9 mouse cellular contexts compared by ENCODE assay signal in genomic region chr15:9435534-9436180, GRCm38 (mm10). TPM values are rescaled to one million over a fixed set of nuclear protein-coding genes. Genes with fewer than 3 reads are reported as not detected.
DNase-seq lines count a peak whose midpoint lies in the region; ATAC-seq lines count a peak whose summit lies in the region.
"Had no signal": no experiment of that assay in that cellular context is flagged by ENCODE, and none has a peak within 500 bp of the region (broad histone marks: within the 10 kb centered on the region; RNA-seq: fewer than 3 reads in every experiment).

Gene Capsl (plus strand): TSS chr15:9436028.

- WGBS in kidney, embryonic 14.5 days: 52% methylated on average over 12 of the region's 12 CpGs
- 39% methylated on average over 12 of the region's 12 CpGs for WGBS in embryonic facial prominence, embryonic 15.5 days

- H3K9ac ChIP-seq in kidney, embryonic 14.5 days (ENCODE audit: low read depth, low read length): no peak within 1 kb of the TSS
- no peak within 1 kb of the TSS for H3K9ac ChIP-seq in embryonic facial prominence, embryonic 15.5 days

- no peak within 1 kb of the TSS for H3K4me3 ChIP-seq in kidney, embryonic 14.5 days (ENCODE audit: low read length)
- H3K4me3 ChIP-seq in embryonic facial prominence, embryonic 15.5 days (replicated peaks): peak within 1 kb of the TSS; percentile 8; the same call in 1 of the 2 replicates

- H3K36me3 ChIP-seq in kidney, embryonic 14.5 days (ENCODE audit: control insufficient read depth, insufficient read depth, low read length): no peaks in the 10 kb centered on the region
- H3K36me3 ChIP-seq in embryonic facial prominence, embryonic 15.5 days: no peaks in the 10 kb centered on the region

- ATAC-seq in kidney, embryonic 14.5 days (ENCODE audit: low FRiP score, low TSS enrichment): no peak
- peak; percentile 69; the same call in 1 of the 2 replicates for ATAC-seq in embryonic facial prominence, embryonic 15.5 days (ENCODE audit: insufficient number of reproducible peaks, low FRiP score, low TSS enrichment, low read depth)
- ATAC-seq in inflammation-experienced regulatory T-cells, adult 6 months: peak; percentile 94

- no peak within 1 kb of the TSS for H3K27ac ChIP-seq in kidney, embryonic 14.5 days (ENCODE audit: low read depth, low read length)
- no peak within 1 kb of the TSS for H3K27ac ChIP-seq in embryonic facial prominence, embryonic 15.5 days (replicated peaks)

- no peaks in the 10 kb centered on the region for H3K4me1 ChIP-seq in kidney, embryonic 14.5 days (ENCODE audit: control insufficient read depth, insufficient read depth, low read length)
- no peaks in the 10 kb centered on the region for H3K4me1 ChIP-seq in embryonic facial prominence, embryonic 15.5 days

- no peak within 1 kb of the TSS for H3K4me2 ChIP-seq in kidney, embryonic 14.5 days (replicated peaks; ENCODE audit: low read depth, low read length)
- H3K4me2 ChIP-seq in embryonic facial prominence, embryonic 15.5 days (replicated peaks): peak within 1 kb of the TSS; percentile 15; the same call in 1 of the 2 replicates

- H3K9me3 ChIP-seq in kidney, embryonic 14.5 days (ENCODE audit: control insufficient read depth, low read length): no peaks in the 10 kb centered on the region
- no peaks in the 10 kb centered on the region for H3K9me3 ChIP-seq in embryonic facial prominence, embryonic 15.5 days (replicated peaks)

- DNase-seq in kidney, adult 11 months: peak; percentile 65
- DNase-seq in left cerebral cortex, adult 18-20 months (ENCODE audit: low spot score in 2 of 2): peak; percentile 60 to 62
- peak; percentile 70 for DNase-seq in lung, postnatal 10 days
- peak; percentile 47 for DNase-seq in retina, postnatal 1 day
- DNase-seq in yolk sac, embryonic 10.5 days (ENCODE audit: low spot score): peak; percentile 79

- no peaks in the 10 kb centered on the region for H3K27me3 ChIP-seq in kidney, embryonic 14.5 days (ENCODE audit: control insufficient read depth, insufficient read depth, low read length)
- H3K27me3 ChIP-seq in embryonic facial prominence, embryonic 15.5 days: no peaks in the 10 kb centered on the region

RNA-seq across cellular contexts. Expression of gene Capsl, which starts in this region (rescaled TPM):
- 2.2 and 2.4 TPM in 2 replicates for polyA plus RNA-seq in kidney, embryonic 14.5 days (2014; fragmentation: Nextera tagmentation; extraction: Ambion mirVana)
- polyA plus RNA-seq in embryonic facial prominence, embryonic 15.5 days (2015; fragmentation: Nextera tagmentation; extraction: Ambion mirVana): 12.5 and 21.1 TPM in 2 replicates
- polyA plus RNA-seq in inflammation-experienced regulatory T-cells, adult 6 months (2017; shearing (Covaris generic)): 1 to 10 TPM; 5.1 to 8.5 (median 5.2) TPM
- 1 to 10 TPM; 1.3 to 1.9 TPM for total RNA-seq in left cerebral cortex, adult 18-20 months (2021)
- total RNA-seq: adrenal gland, adult 18-20 months had no signal
